Mouse (Mus musculus): ENCODE results near the gene Jph2. TPM values are rescaled to one million over a fixed set of nuclear protein-coding genes. Genes with fewer than 3 reads are reported as not detected.
"Not testable (repeated sequence)": the region's sequence is repeated elsewhere in the genome, so short reads cannot be mapped to it uniquely, and the experiment has no call there.

Gene Jph2
- polyA plus RNA-seq, 1 experiment from 2014 or later = 6.9 TPM

GRCm38 (mm10) chr2:163422895-163423660, 25.3 kb upstream of the Jph2 start:
- Histone ChIP-seq H3K9me3 (no peaks in the 10 kb centered on the region), H3K27ac (no peak overlapping the region), H3K9ac (no peak overlapping the region), H3K4me2 (no peak overlapping the region), H3K4me3 (no peak overlapping the region), H3K36me3 (no peaks in the 10 kb centered on the region), H3K27me3 (no peaks in the 10 kb centered on the region), H3K4me1 (peaks cover 17% of the 10 kb centered on the region)
- WGBS = 74% methylated on average over 9 of the region's 9 CpGs
- ATAC-seq (ENCODE audit: borderline replicate concordance, extremely low read depth, low FRiP score, low TSS enrichment) = no peak

- no peaks in the 10 kb centered on the region for H3K9me3 ChIP-seq
- peaks cover 25% of the 10 kb centered on the region for H3K4me1 ChIP-seq
- peak overlapping the region; percentile 72 for H3K4me2 ChIP-seq
- no peaks in the 10 kb centered on the region for H3K27me3 ChIP-seq
- H3K36me3 ChIP-seq = no peaks in the 10 kb centered on the region
- WGBS = 20% methylated on average over 10 of the region's 10 CpGs
- H3K4me3 ChIP-seq = peak overlapping the region; percentile 74
- no peak overlapping the region for H3K27ac ChIP-seq
- no peak for ATAC-seq (ENCODE audit: borderline replicate concordance, extremely low read depth, low FRiP score, low TSS enrichment)
- H3K9ac ChIP-seq = peak overlapping the region; percentile 68
These were observed 22.6 kb upstream of the Jph2 start for GRCm38 (mm10) chr2:163420366-163420886.

- peak overlapping the region; percentile 78 for H3K27ac ChIP-seq
- no peaks in the 10 kb centered on the region for H3K9me3 ChIP-seq
- peak overlapping the region; percentile 74 for H3K4me3 ChIP-seq
- peak overlapping the region; percentile 73 for H3K4me2 ChIP-seq
- peak overlapping the region; percentile 75 for H3K9ac ChIP-seq
- peaks cover 25% of the 10 kb centered on the region for H3K4me1 ChIP-seq
- H3K36me3 ChIP-seq = peaks cover 5% of the 10 kb centered on the region
- WGBS = under 1% methylated on average over 71 of the region's 71 CpGs
- no peaks in the 10 kb centered on the region for H3K27me3 ChIP-seq
- ATAC-seq (ENCODE audit: borderline replicate concordance, extremely low read depth, low FRiP score, low TSS enrichment) = peak; percentile 99
These were observed 21.7 kb upstream of the Jph2 start for GRCm38 (mm10) chr2:163419346-163420045.

GRCm38 (mm10) chr2:163418841-163419345, 21.1 kb upstream of the Jph2 start:
- under 1% methylated on average over 50 of the region's 50 CpGs for WGBS
- Histone ChIP-seq H3K4me2 (peak overlapping the region; percentile 73), H3K27me3 (no peaks in the 10 kb centered on the region), H3K36me3 (peaks cover 10% of the 10 kb centered on the region), H3K9me3 (no peaks in the 10 kb centered on the region), H3K27ac (peak overlapping the region; percentile 78), H3K9ac (peak overlapping the region; percentile 75), H3K4me1 (peaks cover 25% of the 10 kb centered on the region), H3K4me3 (peak overlapping the region; percentile 74)
- ATAC-seq (ENCODE audit: borderline replicate concordance, extremely low read depth, low FRiP score, low TSS enrichment) = peak; percentile 54

GRCm38 (mm10) chr2:163417830-163418229, 20.0 kb upstream of the Jph2 start:
- Histone ChIP-seq H3K27ac (no peak overlapping the region), H3K9ac (peak overlapping the region; percentile 75), H3K4me1 (peaks cover 25% of the 10 kb centered on the region), H3K27me3 (no peaks in the 10 kb centered on the region), H3K4me2 (peak overlapping the region; percentile 73), H3K4me3 (peak overlapping the region; percentile 74), H3K36me3 (peaks cover 14% of the 10 kb centered on the region), H3K9me3 (no peaks in the 10 kb centered on the region)
- ATAC-seq (ENCODE audit: borderline replicate concordance, extremely low read depth, low FRiP score, low TSS enrichment) = no peak

- 84% methylated on average over 6 of the region's 6 CpGs for WGBS
- no peak for ATAC-seq (ENCODE audit: borderline replicate concordance, extremely low read depth, low FRiP score, low TSS enrichment)
- Histone ChIP-seq H3K27me3 (no peaks in the 10 kb centered on the region), H3K4me1 (peaks cover 25% of the 10 kb centered on the region), H3K9me3 (no peaks in the 10 kb centered on the region), H3K4me3 (no peak overlapping the region), H3K36me3 (peaks cover 19% of the 10 kb centered on the region), H3K27ac (no peak overlapping the region), H3K9ac (no peak overlapping the region), H3K4me2 (no peak overlapping the region)
These were observed 19.2 kb upstream of the Jph2 start for GRCm38 (mm10) chr2:163417026-163417425.

GRCm38 (mm10) chr2:163412846-163413590, 15.2 kb upstream of the Jph2 start:
- Histone ChIP-seq H3K4me3 (no peak overlapping the region), H3K27me3 (no peaks in the 10 kb centered on the region), H3K36me3 (peaks cover 58% of the 10 kb centered on the region), H3K4me1 (peaks cover 7% of the 10 kb centered on the region), H3K9ac (no peak overlapping the region), H3K9me3 (no peaks in the 10 kb centered on the region), H3K4me2 (no peak overlapping the region), H3K27ac (no peak overlapping the region)
- no peak for ATAC-seq (ENCODE audit: borderline replicate concordance, extremely low read depth, low FRiP score, low TSS enrichment)
- 84% methylated on average over 9 of the region's 9 CpGs for WGBS

- Histone ChIP-seq H3K4me1 (peaks cover 1% of the 10 kb centered on the region; the same call in 1 of the 2 replicates), H3K27ac (no peak overlapping the region), H3K36me3 (peaks cover 60% of the 10 kb centered on the region), H3K9ac (no peak overlapping the region), H3K4me3 (no peak overlapping the region), H3K4me2 (no peak overlapping the region), H3K9me3 (no peaks in the 10 kb centered on the region), H3K27me3 (no peaks in the 10 kb centered on the region)
- ATAC-seq (ENCODE audit: borderline replicate concordance, extremely low read depth, low FRiP score, low TSS enrichment) = no peak
- 93% methylated on average over 4 of the region's 4 CpGs for WGBS
These were observed 14.6 kb upstream of the Jph2 start for GRCm38 (mm10) chr2:163412419-163412818.

- H3K36me3 ChIP-seq = peaks cover 66% of the 10 kb centered on the region
These were observed 14.0 kb upstream of the Jph2 start for GRCm38 (mm10) chr2:163411840-163412239.

GRCm38 (mm10) chr2:163411344-163411743, 13.6 kb upstream of the Jph2 start:
- H3K9ac ChIP-seq; H3K27me3 ChIP-seq; H3K4me2 ChIP-seq; H3K9me3 ChIP-seq; H3K4me1 ChIP-seq; ATAC-seq (ENCODE audit: borderline replicate concordance, extremely low read depth, low FRiP score, low TSS enrichment); H3K4me3 ChIP-seq; H3K27ac ChIP-seq: not testable (repeated sequence)
- 88% methylated on average over 3 of the region's 3 CpGs for WGBS
- peaks cover 67% of the 10 kb centered on the region for H3K36me3 ChIP-seq

More at GRCm38 (mm10) chr2:163411840-163412239, 14.0 kb upstream of the Jph2 start:
- 88% methylated on average over 4 of the region's 4 CpGs for WGBS
- H3K27ac ChIP-seq = no peak overlapping the region
- no peak overlapping the region for H3K9ac ChIP-seq
- no peaks in the 10 kb centered on the region for H3K27me3 ChIP-seq
- no peak overlapping the region for H3K4me3 ChIP-seq
- no peak for ATAC-seq (ENCODE audit: borderline replicate concordance, extremely low read depth, low FRiP score, low TSS enrichment)
- no peaks in the 10 kb centered on the region for H3K9me3 ChIP-seq
- no peaks in the 10 kb centered on the region for H3K4me1 ChIP-seq
- H3K4me2 ChIP-seq = no peak overlapping the region

GRCm38 (mm10) chr2:163410211-163410610, 12.4 kb upstream of the Jph2 start:
- no peak overlapping the region for H3K27ac ChIP-seq
- H3K27me3 ChIP-seq = no peaks in the 10 kb centered on the region
- no peak overlapping the region for H3K4me3 ChIP-seq
- no peaks in the 10 kb centered on the region for H3K9me3 ChIP-seq
- 91% methylated on average over 3 of the region's 3 CpGs for WGBS
- no peak overlapping the region for H3K9ac ChIP-seq
- H3K4me2 ChIP-seq = no peak overlapping the region
- peaks cover 71% of the 10 kb centered on the region for H3K36me3 ChIP-seq
- no peak for ATAC-seq (ENCODE audit: borderline replicate concordance, extremely low read depth, low FRiP score, low TSS enrichment)
- no peaks in the 10 kb centered on the region for H3K4me1 ChIP-seq

Measured in lung, embryonic 15.5 days (tissue).